Mouse (Mus musculus): ENCODE results near the gene Chn2. TPM values are rescaled to one million over a fixed set of nuclear protein-coding genes. Genes with fewer than 3 reads are reported as not detected.

The Chn2 gene
- total and polyA plus RNA-seq, 3 experiments, result not detected

GRCm38 (mm10) chr6:54067380-54067779 is 28.0 kb downstream of the Chn2 start:
- Histone ChIP-seq H3K4me3 (ENCODE audit: control insufficient read depth in 1 of 2, insufficient read depth in 1 of 2, low read depth in 2 of 2, low read length in 2 of 2) (no peak overlapping the region), H3K4me1 (ENCODE audit: control insufficient read depth in 1 of 2, insufficient read depth in 2 of 2, low read length in 2 of 2) (no peaks in the 10 kb centered on the region), H3K9me3 (replicated peaks; ENCODE audit: insufficient read depth, low read length) (no peaks in the 10 kb centered on the region), H3K27ac (ENCODE audit: control insufficient read depth, low read depth, low read length) (no peak overlapping the region), H3K79me2 (ENCODE audit: control insufficient read depth, insufficient read depth, low read length, poor library complexity) (no peaks in the 10 kb centered on the region), H3K36me3 (ENCODE audit: control insufficient read depth in 1 of 2, insufficient read depth in 2 of 2, low read length in 2 of 2) (no peaks in the 10 kb centered on the region), H3K27me3 (ENCODE audit: control insufficient read depth in 1 of 2, insufficient read depth in 2 of 2, low read length in 2 of 2) (no peaks in the 10 kb centered on the region), H3K9ac (ENCODE audit: control insufficient read depth, low read depth, low read length, poor library complexity, severe bottlenecking) (no peak overlapping the region)
- no peak for TF ChIP-seq ETS1 (IDR thresholded peaks at IDR 0.05; ENCODE audit: low read depth, low read length)
- TF ChIP-seq MAFK (IDR thresholded peaks at IDR 0.05; ENCODE audit: borderline replicate concordance, low read depth, low read length), result no peak
- TF ChIP-seq USF2 (IDR thresholded peaks at IDR 0.05; ENCODE audit: borderline replicate concordance in 1 of 2, insufficient read depth in 1 of 2, low read depth in 1 of 2, low read length in 2 of 2), result no peak
- no peak for TF ChIP-seq KAT2A (conservative IDR thresholded peaks at IDR 0.05; ENCODE audit: low read depth, low read length)
- no peak for TF ChIP-seq RCOR1 (IDR thresholded peaks at IDR 0.05; ENCODE audit: low read depth, low read length)
- TF ChIP-seq MYC (IDR thresholded peaks at IDR 0.05; ENCODE audit: low read depth, low read length), result no peak
- TF ChIP-seq ZKSCAN1 (IDR thresholded peaks at IDR 0.05; ENCODE audit: low read depth, low read length), result no peak
- TF ChIP-seq TAL1 (IDR thresholded peaks at IDR 0.05; ENCODE audit: low read length), result no peak
- no peak for DNase-seq (ENCODE audit: low read depth, low spot score)

GRCm38 (mm10) chr6:54068882-54069281 is 29.5 kb downstream of the Chn2 start:
- no peak overlapping the region for H3K4me3 ChIP-seq (ENCODE audit: control insufficient read depth in 1 of 2, insufficient read depth in 1 of 2, low read depth in 2 of 2, low read length in 2 of 2)
- no peaks in the 10 kb centered on the region for H3K27me3 ChIP-seq (ENCODE audit: control insufficient read depth in 1 of 2, insufficient read depth in 2 of 2, low read length in 2 of 2)
- no peak overlapping the region for H3K27ac ChIP-seq (ENCODE audit: control insufficient read depth, low read depth, low read length)
- H3K79me2 ChIP-seq (ENCODE audit: control insufficient read depth, insufficient read depth, low read length, poor library complexity), result no peaks in the 10 kb centered on the region
- DNase-seq (ENCODE audit: low read depth, low spot score), result no peak
- H3K36me3 ChIP-seq (ENCODE audit: control insufficient read depth in 1 of 2, insufficient read depth in 2 of 2, low read length in 2 of 2), result no peaks in the 10 kb centered on the region
- no peak overlapping the region for H3K9ac ChIP-seq (ENCODE audit: control insufficient read depth, low read depth, low read length, poor library complexity, severe bottlenecking)
- no peaks in the 10 kb centered on the region for H3K9me3 ChIP-seq (replicated peaks; ENCODE audit: insufficient read depth, low read length)
- TF ChIP-seq EP300 (IDR thresholded peaks at IDR 0.05; ENCODE audit: low read depth in 1 of 2, low read length in 2 of 2) (no peak), MXI1 (IDR thresholded peaks at IDR 0.05; ENCODE audit: low read depth, low read length) (no peak)
- H3K4me1 ChIP-seq (ENCODE audit: control insufficient read depth in 1 of 2, insufficient read depth in 2 of 2, low read length in 2 of 2), result no peaks in the 10 kb centered on the region

DNA sequence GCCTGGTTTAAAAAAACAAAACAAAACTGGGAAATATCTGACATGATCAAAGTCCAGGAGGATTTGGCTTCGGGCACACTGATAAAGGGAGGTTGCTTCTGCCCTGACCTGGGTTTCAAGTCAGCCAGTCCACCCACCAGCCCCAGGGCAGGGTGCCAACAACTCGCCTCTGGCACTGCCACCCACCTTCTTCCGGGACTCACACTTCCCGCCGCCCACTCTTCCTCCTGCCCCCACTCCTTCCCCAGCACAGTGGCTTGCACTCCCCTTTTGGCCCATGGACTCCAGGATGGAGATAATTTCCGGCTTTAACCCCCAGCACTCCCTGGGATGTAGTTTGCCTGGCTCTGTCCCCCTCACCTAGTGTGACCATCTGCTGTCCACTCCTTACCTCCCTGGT is 31.4 kb downstream of the Chn2 start:
- H3K27me3 ChIP-seq (ENCODE audit: control insufficient read depth in 1 of 2, insufficient read depth in 2 of 2, low read length in 2 of 2), result no peaks in the 10 kb centered on the region
- no peak for TF ChIP-seq HCFC1 (IDR thresholded peaks at IDR 0.05; ENCODE audit: low read depth, low read length)
- TF ChIP-seq E2F4 (IDR thresholded peaks at IDR 0.05; ENCODE audit: borderline replicate concordance, low read depth, low read length), result no peak
- no peak for TF ChIP-seq ETS1 (IDR thresholded peaks at IDR 0.05; ENCODE audit: low read depth, low read length)
- no peak for TF ChIP-seq SIN3A (IDR thresholded peaks at IDR 0.05; ENCODE audit: low read length)
- TF ChIP-seq MAZ (IDR thresholded peaks at IDR 0.05; ENCODE audit: low read depth, low read length), result no peak
- no peak for TF ChIP-seq ZMIZ1 (IDR thresholded peaks at IDR 0.05; ENCODE audit: low read depth, low read length)
- no peak for TF ChIP-seq RAD21 (IDR thresholded peaks at IDR 0.05; ENCODE audit: low read depth, low read length)
- no peak for TF ChIP-seq ZC3H11A (IDR thresholded peaks at IDR 0.05; ENCODE audit: low read depth, low read length)
- TF ChIP-seq EP300 (IDR thresholded peaks at IDR 0.05; ENCODE audit: low read depth in 1 of 2, low read length in 2 of 2), result no peak
- TF ChIP-seq POLR2A (IDR thresholded peaks at IDR 0.05; ENCODE audit: control insufficient read depth in 1 of 2, insufficient read depth in 1 of 2, low read depth in 1 of 2, low read length in 2 of 2, poor library complexity in 1 of 2), result no peak
- no peak for TF ChIP-seq CHD2 (IDR thresholded peaks at IDR 0.05; ENCODE audit: low read length)
- TF ChIP-seq KAT2A (conservative IDR thresholded peaks at IDR 0.05; ENCODE audit: low read depth, low read length), result no peak
- TF ChIP-seq MAFK (IDR thresholded peaks at IDR 0.05; ENCODE audit: borderline replicate concordance, low read depth, low read length), result no peak
- TF ChIP-seq NELFE (IDR thresholded peaks at IDR 0.05; ENCODE audit: low read depth, low read length), result no peak
- no peak for TF ChIP-seq ZNF384 (IDR thresholded peaks at IDR 0.05; ENCODE audit: low read depth, low read length)
- TF ChIP-seq MAX (IDR thresholded peaks at IDR 0.05; ENCODE audit: low read length), result no peak
- no peak for TF ChIP-seq MXI1 (IDR thresholded peaks at IDR 0.05; ENCODE audit: low read depth, low read length)

More for the DNA sequence above, 31.4 kb downstream of the Chn2 start:
- Histone ChIP-seq H3K4me3 (ENCODE audit: control insufficient read depth in 1 of 2, insufficient read depth in 1 of 2, low read depth in 2 of 2, low read length in 2 of 2) (no peak overlapping the region), H3K4me1 (ENCODE audit: control insufficient read depth in 1 of 2, insufficient read depth in 2 of 2, low read length in 2 of 2) (no peaks in the 10 kb centered on the region), H3K36me3 (ENCODE audit: control insufficient read depth in 1 of 2, insufficient read depth in 2 of 2, low read length in 2 of 2) (no peaks in the 10 kb centered on the region), H3K9me3 (replicated peaks; ENCODE audit: insufficient read depth, low read length) (no peaks in the 10 kb centered on the region), H3K27ac (ENCODE audit: control insufficient read depth, low read depth, low read length) (no peak overlapping the region), H3K9ac (ENCODE audit: control insufficient read depth, low read depth, low read length, poor library complexity, severe bottlenecking) (no peak overlapping the region), H3K79me2 (ENCODE audit: control insufficient read depth, insufficient read depth, low read length, poor library complexity) (no peaks in the 10 kb centered on the region)
- DNase-seq (ENCODE audit: low read depth, low spot score), result no peak
